Mouse (Mus musculus): ENCODE data around the gene Hdac5. TPM values are rescaled to one million over a fixed set of nuclear protein-coding genes. Genes with fewer than 3 reads are reported as not detected.

Gene Hdac5
- polyA plus RNA-seq (2016; fragmentation: Nextera tagmentation; extraction: Ambion mirVana), result 70.3 and 101 TPM in 2 replicates

- WGBS, result under 1% methylated on average over 49 of the region's 49 CpGs
- H3K4me1 ChIP-seq (replicated peaks), result peaks cover 52% of the 10 kb centered on the region
- peak; percentile 97 for DNase-seq (ENCODE audit: low spot score)
Measured at GRCm38 (mm10) chr11:102230006-102230741, at the start of gene Hdac5. Gene Hdac5 (minus strand): TSS chr11:102230166.

GRCm38 (mm10) chr11:102279595-102279994, 49.6 kb upstream of the Hdac5 start:
- no peaks in the 10 kb centered on the region for H3K36me3 ChIP-seq
- H3K9me3 ChIP-seq, result no peaks in the 10 kb centered on the region
- H3K4me1 ChIP-seq (replicated peaks), result peaks cover 20% of the 10 kb centered on the region
- no peak overlapping the region for H3K4me3 ChIP-seq
- H3K27ac ChIP-seq, result no peak overlapping the region
- no peak for DNase-seq (ENCODE audit: low spot score)
- WGBS, result 93% methylated on average over 3 of the region's 3 CpGs
- peaks cover 34% of the 10 kb centered on the region for H3K27me3 ChIP-seq (ENCODE audit: insufficient read depth, poor library complexity, severe bottlenecking)

More at GRCm38 (mm10) chr11:102230006-102230741, at the start of gene Hdac5:
- Histone ChIP-seq H3K4me3 (peak within 1 kb of the TSS; percentile 92), H3K9me3 (no peaks in the 10 kb centered on the region), H3K36me3 (no peaks in the 10 kb centered on the region), H3K27me3 (ENCODE audit: insufficient read depth, poor library complexity, severe bottlenecking) (peaks cover 24% of the 10 kb centered on the region), H3K27ac (peak within 1 kb of the TSS; percentile 95)

GRCm38 (mm10) chr11:102277754-102278153, 47.8 kb upstream of the Hdac5 start:
- Histone ChIP-seq H3K27ac (no peak overlapping the region), H3K27me3 (ENCODE audit: insufficient read depth, poor library complexity, severe bottlenecking) (peaks cover 35% of the 10 kb centered on the region), H3K4me1 (replicated peaks) (peaks cover 20% of the 10 kb centered on the region), H3K9me3 (no peaks in the 10 kb centered on the region), H3K36me3 (no peaks in the 10 kb centered on the region), H3K4me3 (no peak overlapping the region)
- DNase-seq (ENCODE audit: low spot score), result no peak
- WGBS, result 47% methylated on average over 10 of the region's 12 CpGs

GRCm38 (mm10) chr11:102276411-102276915, 46.5 kb upstream of the Hdac5 start:
- Histone ChIP-seq H3K27ac (peak overlapping the region; percentile 79), H3K9me3 (no peaks in the 10 kb centered on the region), H3K27me3 (ENCODE audit: insufficient read depth, poor library complexity, severe bottlenecking) (peaks cover 43% of the 10 kb centered on the region), H3K36me3 (no peaks in the 10 kb centered on the region), H3K4me3 (peak overlapping the region; percentile 56), H3K4me1 (replicated peaks) (peaks cover 20% of the 10 kb centered on the region)
- peak; percentile 74 for DNase-seq (ENCODE audit: low spot score)
- WGBS, result 1% methylated on average over 33 of the region's 33 CpGs

- Histone ChIP-seq H3K4me3 (no peak within 1 kb of the TSS), H3K4me1 (replicated peaks) (peaks cover 13% of the 10 kb centered on the region), H3K27me3 (ENCODE audit: insufficient read depth, poor library complexity, severe bottlenecking) (0 out of 2 replicates have a peak, but pooled peaks cover 9% of the 10 kb centered on the region), H3K36me3 (peaks cover 16% of the 10 kb centered on the region), H3K27ac (no peak within 1 kb of the TSS), H3K9me3 (no peaks in the 10 kb centered on the region)
- no peak for DNase-seq (ENCODE audit: low spot score)
- 90% methylated on average over 12 of the region's 12 CpGs for WGBS
Measured at GRCm38 (mm10) chr11:102268520-102269244, 38.7 kb upstream of the Hdac5 start, which contains the start of gene Asb16. Gene Asb16 (plus strand): TSS chr11:102268743.

GRCm38 (mm10) chr11:102267480-102267879, 37.5 kb upstream of the Hdac5 start:
- 0 out of 2 replicates have a peak, but pooled peaks cover 5% of the 10 kb centered on the region for H3K27me3 ChIP-seq (ENCODE audit: insufficient read depth, poor library complexity, severe bottlenecking)
- no peaks in the 10 kb centered on the region for H3K9me3 ChIP-seq
- H3K27ac ChIP-seq, result 0 out of 2 replicates have a peak overlapping the region, but pooled peaks have one; percentile 19
- DNase-seq (ENCODE audit: low spot score), result peak; percentile 75
- no peak overlapping the region for H3K4me3 ChIP-seq
- peaks cover 13% of the 10 kb centered on the region for H3K4me1 ChIP-seq (replicated peaks)
- WGBS, result 11% methylated on average over 11 of the region's 11 CpGs
- peaks cover 27% of the 10 kb centered on the region for H3K36me3 ChIP-seq

- no peaks in the 10 kb centered on the region for H3K27me3 ChIP-seq (ENCODE audit: insufficient read depth, poor library complexity, severe bottlenecking)
- H3K9me3 ChIP-seq, result no peaks in the 10 kb centered on the region
- no peak for DNase-seq (ENCODE audit: low spot score)
- no peak overlapping the region for H3K4me3 ChIP-seq
- peaks cover 34% of the 10 kb centered on the region for H3K36me3 ChIP-seq
- whole genome bisulfite sequencing, result 91% methylated on average over 8 of the region's 8 CpGs
- 0 out of 2 replicates have a peak overlapping the region, but pooled peaks have one; percentile 19 for H3K27ac ChIP-seq
- H3K4me1 ChIP-seq (replicated peaks), result peaks cover 13% of the 10 kb centered on the region
Measured at GRCm38 (mm10) chr11:102266631-102267355, 36.8 kb upstream of the Hdac5 start.

GRCm38 (mm10) chr11:102265816-102266215, 35.9 kb upstream of the Hdac5 start:
- DNase-seq (ENCODE audit: low spot score), result no peak
- H3K27ac ChIP-seq, result peak overlapping the region; percentile 41; the same call in 1 of the 2 replicates
- no peak overlapping the region for H3K4me3 ChIP-seq
- no peaks in the 10 kb centered on the region for H3K27me3 ChIP-seq (ENCODE audit: insufficient read depth, poor library complexity, severe bottlenecking)
- H3K9me3 ChIP-seq, result no peaks in the 10 kb centered on the region
- H3K4me1 ChIP-seq (replicated peaks), result peaks cover 13% of the 10 kb centered on the region
- WGBS, result 64% methylated on average over 14 of the region's 14 CpGs
- peaks cover 44% of the 10 kb centered on the region for H3K36me3 ChIP-seq

- H3K27ac ChIP-seq, result no peak overlapping the region
- no peak overlapping the region for H3K4me3 ChIP-seq
- peaks cover 15% of the 10 kb centered on the region for H3K4me1 ChIP-seq (replicated peaks)
- 96% methylated on average over 7 of the region's 7 CpGs for WGBS
- no peaks in the 10 kb centered on the region for H3K27me3 ChIP-seq (ENCODE audit: insufficient read depth, poor library complexity, severe bottlenecking)
- H3K36me3 ChIP-seq, result peaks cover 67% of the 10 kb centered on the region
- DNase-seq (ENCODE audit: low spot score), result no peak
- H3K9me3 ChIP-seq, result no peaks in the 10 kb centered on the region
Measured at GRCm38 (mm10) chr11:102263211-102263610, 33.2 kb upstream of the Hdac5 start.

GRCm38 (mm10) chr11:102258521-102258920, 28.6 kb upstream of the Hdac5 start:
- Histone ChIP-seq H3K9me3 (no peaks in the 10 kb centered on the region), H3K4me3 (no peak overlapping the region), H3K27me3 (ENCODE audit: insufficient read depth, poor library complexity, severe bottlenecking) (no peaks in the 10 kb centered on the region), H3K36me3 (peaks cover 92% of the 10 kb centered on the region), H3K4me1 (replicated peaks) (peaks cover 12% of the 10 kb centered on the region), H3K27ac (no peak overlapping the region)
- no peak for DNase-seq (ENCODE audit: low spot score)
- WGBS, result 87% methylated on average over 3 of the region's 3 CpGs

- peaks cover 12% of the 10 kb centered on the region for H3K4me1 ChIP-seq (replicated peaks)
- H3K4me3 ChIP-seq, result no peak overlapping the region
- H3K9me3 ChIP-seq, result no peaks in the 10 kb centered on the region
- H3K27ac ChIP-seq, result no peak overlapping the region
- H3K27me3 ChIP-seq (ENCODE audit: insufficient read depth, poor library complexity, severe bottlenecking), result no peaks in the 10 kb centered on the region
- 83% methylated on average over 6 of the region's 6 CpGs for WGBS
- peaks cover 93% of the 10 kb centered on the region for H3K36me3 ChIP-seq
- no peak for DNase-seq (ENCODE audit: low spot score)
Measured at GRCm38 (mm10) chr11:102258095-102258494, 28.1 kb upstream of the Hdac5 start.

GRCm38 (mm10) chr11:102257514-102257913, 27.5 kb upstream of the Hdac5 start:
- 46% methylated on average over 9 of the region's 9 CpGs for WGBS
- Histone ChIP-seq H3K9me3 (no peaks in the 10 kb centered on the region), H3K4me1 (replicated peaks) (peaks cover 12% of the 10 kb centered on the region), H3K27me3 (ENCODE audit: insufficient read depth, poor library complexity, severe bottlenecking) (no peaks in the 10 kb centered on the region), H3K4me3 (no peak overlapping the region), H3K36me3 (peaks cover 89% of the 10 kb centered on the region), H3K27ac (0 out of 2 replicates have a peak overlapping the region, but pooled peaks have one; percentile 17)
- DNase-seq (ENCODE audit: low spot score), result peak; percentile 35
